Mouse (Mus musculus): ENCODE results near the gene Glra3. TPM values are rescaled to one million over a fixed set of nuclear protein-coding genes. Genes with fewer than 3 reads are reported as not detected.

Gene Glra3
- not detected in 2 replicates for polyA plus RNA-seq (2015; fragmentation: Nextera tagmentation; extraction: Ambion mirVana)

DNA sequence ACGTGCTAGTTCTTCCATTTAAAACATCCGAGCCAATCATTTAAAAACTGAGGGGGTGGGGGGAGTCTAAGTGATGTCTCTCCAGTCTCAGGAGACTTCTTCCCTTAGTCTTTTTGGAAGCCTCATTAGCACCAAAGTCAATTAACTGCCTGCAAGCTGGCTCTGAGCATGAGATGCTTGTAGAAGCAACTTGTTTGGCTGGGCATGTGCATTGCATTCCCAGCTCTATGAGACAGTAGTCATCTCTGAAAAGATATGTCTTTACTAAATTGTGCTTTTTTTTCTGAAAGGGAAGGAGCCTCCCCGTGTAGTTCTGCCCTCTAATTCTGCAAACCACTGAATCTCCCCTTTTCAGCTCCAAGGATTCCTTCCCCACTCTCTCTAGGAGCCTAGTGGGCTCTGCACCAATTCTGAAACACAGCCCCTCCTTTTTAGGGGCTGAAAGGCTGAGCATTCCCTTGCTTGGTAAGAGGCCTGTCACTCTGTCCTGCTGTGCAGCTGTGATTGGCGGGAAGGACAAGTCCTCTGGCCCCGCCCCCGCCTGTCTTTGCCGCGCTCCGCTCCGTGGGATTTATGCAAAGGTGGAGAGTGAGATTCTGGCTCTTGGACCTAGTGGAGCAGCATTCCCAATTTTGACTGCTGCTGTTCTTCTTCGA lies at the start of gene Glra3:
Gene Glra3, plus strand, starts transcription at position 591 of the 656 bp plus-strand sequence.
- Histone ChIP-seq H3K27ac (replicated peaks) (no peak within 1 kb of the TSS), H3K27me3 (no peaks in the 10 kb centered on the region), H3K9ac (no peak within 1 kb of the TSS), H3K4me3 (replicated peaks) (no peak within 1 kb of the TSS), H3K36me3 (replicated peaks) (no peaks in the 10 kb centered on the region), H3K9me3 (replicated peaks) (no peaks in the 10 kb centered on the region), H3K4me2 (no peak within 1 kb of the TSS), H3K4me1 (replicated peaks) (no peaks in the 10 kb centered on the region)
- WGBS (ENCODE audit: insufficient replicate concordance) = 16% methylated on average over 11 of the region's 11 CpGs
- no peak for ATAC-seq (ENCODE audit: insufficient read depth)

DNA sequence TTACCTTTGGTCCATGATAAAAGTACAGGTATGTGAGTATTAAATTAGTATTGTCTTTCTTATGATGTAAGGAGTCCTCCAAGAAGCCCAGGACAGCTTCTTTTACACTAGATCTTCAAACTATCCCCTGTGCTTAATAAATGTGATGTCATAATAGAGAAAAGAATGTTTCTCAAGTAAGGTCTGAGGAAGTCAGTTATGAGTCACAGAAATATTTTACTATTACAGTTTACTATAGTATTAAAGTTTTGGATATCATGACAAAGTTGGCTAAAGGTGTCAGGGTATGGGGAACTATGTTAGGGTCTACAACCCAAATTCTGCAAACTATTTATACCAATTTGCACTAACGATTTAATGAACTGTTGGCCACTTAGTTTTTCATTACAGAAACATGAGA lies 33.4 kb upstream of the Glra3 start, which contains the start of gene Adam29:
Gene Adam29, minus strand, starts transcription at position 101 of the 400 bp plus-strand sequence.
- Histone ChIP-seq H3K9me3 (replicated peaks) (no peaks in the 10 kb centered on the region), H3K4me2 (no peak within 1 kb of the TSS), H3K36me3 (replicated peaks) (no peaks in the 10 kb centered on the region), H3K4me1 (replicated peaks) (no peaks in the 10 kb centered on the region), H3K27me3 (no peaks in the 10 kb centered on the region), H3K27ac (replicated peaks) (no peak within 1 kb of the TSS), H3K4me3 (replicated peaks) (no peak within 1 kb of the TSS), H3K9ac (no peak within 1 kb of the TSS)
- WGBS (ENCODE audit: insufficient replicate concordance) = 67% methylated on average over 1 of the region's 1 CpGs
- no peak for ATAC-seq (ENCODE audit: insufficient read depth)

DNA sequence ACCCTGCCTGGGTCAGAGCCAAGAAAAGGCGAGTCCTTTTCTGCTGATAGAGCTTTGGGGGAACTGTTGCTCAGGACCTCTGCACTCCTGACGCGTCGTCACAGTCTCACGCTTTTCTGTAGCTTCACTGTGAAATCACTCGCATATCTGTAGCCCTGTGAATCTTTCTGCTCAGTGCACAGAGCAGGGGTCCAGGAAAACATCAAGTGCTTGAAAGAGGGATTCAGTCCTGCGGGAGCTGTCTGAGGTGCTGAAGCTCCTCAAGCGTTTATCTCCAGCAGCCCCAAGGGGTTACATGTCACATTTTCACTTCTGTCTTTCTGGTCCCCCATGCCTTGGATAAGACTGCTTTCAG lies 243 bp downstream of the Glra3 start:
- no peaks in the 10 kb centered on the region for H3K4me1 ChIP-seq (replicated peaks)
- H3K9me3 ChIP-seq (replicated peaks) = no peaks in the 10 kb centered on the region
- no peak overlapping the region for H3K27ac ChIP-seq (replicated peaks)
- WGBS (ENCODE audit: insufficient replicate concordance) = 3% methylated on average over 8 of the region's 8 CpGs
- H3K36me3 ChIP-seq (replicated peaks) = no peaks in the 10 kb centered on the region
- ATAC-seq (ENCODE audit: insufficient read depth) = no peak
- no peaks in the 10 kb centered on the region for H3K27me3 ChIP-seq
- H3K4me2 ChIP-seq = no peak overlapping the region
- H3K9ac ChIP-seq = no peak overlapping the region
- H3K4me3 ChIP-seq (replicated peaks) = no peak overlapping the region

DNA sequence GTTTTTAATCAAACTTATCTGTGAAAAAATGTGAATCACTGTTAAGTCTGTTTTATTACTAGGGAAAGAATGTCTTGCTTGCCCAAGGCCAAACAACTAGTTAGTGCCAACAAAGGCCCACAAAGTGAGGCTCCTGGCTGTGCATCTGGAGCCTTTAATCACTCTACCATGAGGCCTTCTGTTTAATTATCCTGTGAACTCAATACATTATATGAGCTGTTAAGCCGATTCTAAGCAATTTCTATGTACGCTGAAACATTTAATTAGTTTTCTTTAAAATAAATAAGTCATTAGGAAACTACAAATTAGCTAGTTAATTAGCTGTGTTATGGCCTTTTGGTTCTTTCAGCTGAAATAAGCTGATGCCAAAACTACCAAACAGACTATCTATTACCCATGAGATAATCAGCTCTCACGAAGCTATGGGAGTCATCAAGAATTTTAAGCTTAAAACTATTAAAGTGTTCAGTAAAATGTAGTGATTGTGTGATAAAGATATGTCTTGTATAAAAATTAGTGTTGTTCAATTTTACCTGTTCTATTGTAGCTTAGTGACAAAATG lies 24.6 kb downstream of the Glra3 start:
- 67% methylated on average over 3 of the region's 3 CpGs for WGBS (ENCODE audit: insufficient replicate concordance)
- H3K4me1 ChIP-seq (replicated peaks) = no peaks in the 10 kb centered on the region
- H3K9ac ChIP-seq = no peak overlapping the region
- no peaks in the 10 kb centered on the region for H3K9me3 ChIP-seq (replicated peaks)
- H3K27ac ChIP-seq (replicated peaks) = no peak overlapping the region
- H3K4me2 ChIP-seq = no peak overlapping the region
- no peak overlapping the region for H3K4me3 ChIP-seq (replicated peaks)
- H3K36me3 ChIP-seq (replicated peaks) = no peaks in the 10 kb centered on the region
- H3K27me3 ChIP-seq = no peaks in the 10 kb centered on the region
- ATAC-seq (ENCODE audit: insufficient read depth) = no peak

DNA sequence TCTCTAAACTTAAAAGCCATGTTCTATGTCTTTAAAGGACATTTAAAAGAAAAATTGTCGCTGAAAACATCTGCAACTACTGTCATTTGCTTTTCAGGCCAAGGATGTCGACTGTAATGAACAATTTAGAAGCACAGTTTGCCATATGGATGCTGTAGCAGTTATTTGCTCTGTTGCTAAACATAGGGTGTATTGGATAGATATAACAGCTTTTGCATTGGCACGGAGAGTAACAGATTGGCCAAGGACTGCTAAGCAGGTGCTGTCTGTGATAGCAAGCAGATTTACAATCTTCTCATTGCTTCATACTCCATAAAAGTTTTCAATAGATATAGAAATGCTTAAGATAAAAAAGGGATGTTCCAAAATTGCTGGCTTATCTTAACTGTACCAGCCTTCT lies 57.6 kb downstream of the Glra3 start:
- WGBS (ENCODE audit: insufficient replicate concordance) = 40% methylated on average over 3 of the region's 3 CpGs
- Histone ChIP-seq H3K27me3 (no peaks in the 10 kb centered on the region), H3K4me2 (no peak overlapping the region), H3K4me1 (replicated peaks) (no peaks in the 10 kb centered on the region), H3K9ac (no peak overlapping the region), H3K36me3 (replicated peaks) (no peaks in the 10 kb centered on the region), H3K4me3 (replicated peaks) (no peak overlapping the region), H3K9me3 (replicated peaks) (no peaks in the 10 kb centered on the region), H3K27ac (replicated peaks) (no peak overlapping the region)
- ATAC-seq (ENCODE audit: insufficient read depth) = no peak

DNA sequence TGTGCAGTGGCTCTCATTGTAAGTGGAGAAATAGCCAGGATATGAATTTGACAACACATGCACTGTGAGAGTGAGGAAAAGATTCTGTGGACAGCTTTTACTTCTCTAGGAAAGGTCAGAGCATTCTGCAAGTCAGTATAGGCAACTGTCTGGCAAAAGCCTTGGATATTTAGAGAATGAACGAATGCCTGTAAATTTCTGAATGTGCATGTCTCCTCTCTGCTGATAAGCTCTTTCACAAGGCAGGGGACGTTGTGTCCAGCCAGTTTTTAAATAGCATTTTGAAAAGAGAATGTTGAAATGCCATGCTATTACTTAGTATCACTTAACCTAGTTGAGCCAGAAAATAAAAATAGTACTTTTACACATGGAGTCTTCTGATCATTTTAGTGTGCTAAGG lies 114.1 kb downstream of the Glra3 start:
- no peak for ATAC-seq (ENCODE audit: insufficient read depth)
- 40% methylated on average over 2 of the region's 2 CpGs for WGBS (ENCODE audit: insufficient replicate concordance)
- Histone ChIP-seq H3K4me3 (replicated peaks) (no peak overlapping the region), H3K9me3 (replicated peaks) (no peaks in the 10 kb centered on the region), H3K4me2 (no peak overlapping the region), H3K4me1 (replicated peaks) (no peaks in the 10 kb centered on the region), H3K27me3 (no peaks in the 10 kb centered on the region), H3K27ac (replicated peaks) (no peak overlapping the region), H3K9ac (no peak overlapping the region), H3K36me3 (replicated peaks) (no peaks in the 10 kb centered on the region)

DNA sequence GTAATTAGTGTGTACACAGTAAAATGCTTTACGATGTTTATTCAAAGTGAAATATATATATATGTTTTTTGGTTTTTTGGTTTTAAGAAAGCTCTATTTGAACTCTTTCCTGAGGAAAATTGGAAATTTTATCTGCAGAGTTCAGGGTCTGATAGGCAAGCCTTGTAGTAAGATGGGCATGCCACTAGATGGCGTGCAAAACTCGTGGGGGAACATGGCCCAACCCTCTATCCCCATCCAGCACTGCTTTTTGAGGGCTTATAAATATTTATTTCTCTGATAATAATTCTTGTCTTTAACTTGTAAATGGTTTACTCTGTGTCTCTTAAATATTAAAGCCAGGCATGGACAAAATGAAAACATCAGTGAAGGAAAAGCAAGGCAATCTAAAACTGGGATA lies 122.8 kb downstream of the Glra3 start:
- ATAC-seq (ENCODE audit: insufficient read depth) = no peak
- Histone ChIP-seq H3K27me3 (no peaks in the 10 kb centered on the region), H3K27ac (replicated peaks) (no peak overlapping the region), H3K4me3 (replicated peaks) (no peak overlapping the region), H3K9me3 (replicated peaks) (no peaks in the 10 kb centered on the region), H3K9ac (no peak overlapping the region), H3K4me2 (no peak overlapping the region), H3K36me3 (replicated peaks) (no peaks in the 10 kb centered on the region), H3K4me1 (replicated peaks) (no peaks in the 10 kb centered on the region)
- WGBS (ENCODE audit: insufficient replicate concordance) = 15% methylated on average over 3 of the region's 3 CpGs

DNA sequence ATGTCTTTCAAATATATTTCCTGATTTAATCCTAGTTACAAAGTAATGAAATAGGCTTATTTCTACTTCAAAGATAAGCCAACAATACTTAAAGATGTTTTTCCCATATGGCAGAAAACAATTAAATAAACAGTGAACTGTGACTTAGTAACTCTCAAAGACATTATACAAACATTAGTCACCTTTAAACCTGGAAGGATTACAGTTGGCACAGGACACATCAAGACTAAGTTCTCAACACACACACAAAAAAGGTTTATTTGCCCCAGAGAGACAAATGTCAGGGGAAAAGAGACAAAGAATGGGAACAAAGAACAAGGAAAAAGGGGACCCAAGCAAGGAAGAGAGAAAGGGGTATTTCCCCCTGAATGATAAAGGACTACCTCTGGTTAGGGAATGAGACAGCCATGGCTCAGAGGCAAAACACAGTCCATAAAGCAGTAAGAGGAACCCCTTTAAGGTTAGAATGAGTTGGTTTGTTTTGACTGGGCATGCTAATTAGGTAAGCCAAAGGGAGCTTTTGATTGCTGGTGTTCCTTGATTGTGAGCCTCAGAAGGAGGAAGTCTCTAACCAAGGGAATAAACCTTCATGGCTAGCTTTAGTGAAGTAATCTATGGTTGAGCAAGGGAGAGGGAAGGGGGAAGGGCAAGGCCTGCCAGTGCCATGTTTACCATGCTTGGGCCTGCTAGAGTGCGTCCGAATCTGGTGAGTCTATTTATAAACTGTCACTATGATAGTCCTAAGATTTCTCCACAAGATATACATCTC lies 130.4 kb downstream of the Glra3 start:
- Histone ChIP-seq H3K36me3 (replicated peaks) (no peaks in the 10 kb centered on the region), H3K9me3 (replicated peaks) (no peaks in the 10 kb centered on the region), H3K4me1 (replicated peaks) (no peaks in the 10 kb centered on the region), H3K27ac (replicated peaks) (no peak overlapping the region), H3K4me2 (no peak overlapping the region), H3K4me3 (replicated peaks) (no peak overlapping the region), H3K27me3 (no peaks in the 10 kb centered on the region), H3K9ac (no peak overlapping the region)
- no peak for ATAC-seq (ENCODE audit: insufficient read depth)
- WGBS (ENCODE audit: insufficient replicate concordance) = 55% methylated on average over 2 of the region's 2 CpGs

DNA sequence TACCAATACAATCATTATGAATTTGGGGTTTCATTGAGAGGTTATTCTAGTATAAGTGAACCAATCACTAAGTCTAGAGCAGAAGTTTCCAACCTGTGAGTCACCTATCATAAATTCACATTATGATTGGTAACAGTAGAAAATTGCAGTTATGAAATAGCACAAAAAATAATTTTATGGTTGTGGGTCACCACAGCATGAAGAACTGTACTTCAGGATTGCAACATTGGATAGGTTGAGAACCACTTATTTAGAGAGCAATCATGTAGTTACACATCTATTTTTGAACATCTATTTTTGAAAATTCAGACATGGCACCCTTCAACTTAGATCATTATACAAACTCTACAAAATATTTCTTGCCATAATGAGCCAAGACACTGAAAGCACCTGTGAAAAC lies 143.4 kb downstream of the Glra3 start:
- H3K9me3 ChIP-seq (replicated peaks) = no peaks in the 10 kb centered on the region
- no peaks in the 10 kb centered on the region for H3K36me3 ChIP-seq (replicated peaks)
- ATAC-seq (ENCODE audit: insufficient read depth) = no peak
- no peak overlapping the region for H3K4me3 ChIP-seq (replicated peaks)
- H3K27me3 ChIP-seq = no peaks in the 10 kb centered on the region
- no peaks in the 10 kb centered on the region for H3K4me1 ChIP-seq (replicated peaks)
- H3K4me2 ChIP-seq = no peak overlapping the region
- H3K9ac ChIP-seq = no peak overlapping the region
- H3K27ac ChIP-seq (replicated peaks) = no peak overlapping the region

DNA sequence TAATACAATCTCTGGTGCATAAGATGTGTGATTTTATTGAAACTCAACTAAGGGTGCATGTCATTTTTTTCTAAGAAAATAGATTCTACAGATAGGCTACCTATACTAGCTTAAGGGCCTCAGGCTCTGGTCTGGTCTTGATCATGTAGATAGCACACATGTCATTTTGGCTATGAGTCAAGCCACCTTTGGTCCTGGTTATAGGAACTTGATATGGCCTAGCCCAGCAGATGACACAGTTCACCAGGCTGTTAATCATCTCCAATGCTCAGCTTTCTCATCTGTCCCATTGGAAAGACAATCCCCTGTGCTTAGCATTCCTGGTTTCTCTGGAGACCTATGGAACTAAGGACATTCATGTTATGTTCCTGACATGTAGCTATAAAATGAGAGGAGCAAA lies 154.1 kb downstream of the Glra3 start:
- Histone ChIP-seq H3K27me3 (no peaks in the 10 kb centered on the region), H3K9ac (no peak overlapping the region), H3K4me2 (no peak overlapping the region), H3K4me1 (replicated peaks) (no peaks in the 10 kb centered on the region), H3K4me3 (replicated peaks) (no peak overlapping the region), H3K9me3 (replicated peaks) (no peaks in the 10 kb centered on the region), H3K36me3 (replicated peaks) (no peaks in the 10 kb centered on the region), H3K27ac (replicated peaks) (no peak overlapping the region)
- ATAC-seq (ENCODE audit: insufficient read depth) = no peak

DNA sequence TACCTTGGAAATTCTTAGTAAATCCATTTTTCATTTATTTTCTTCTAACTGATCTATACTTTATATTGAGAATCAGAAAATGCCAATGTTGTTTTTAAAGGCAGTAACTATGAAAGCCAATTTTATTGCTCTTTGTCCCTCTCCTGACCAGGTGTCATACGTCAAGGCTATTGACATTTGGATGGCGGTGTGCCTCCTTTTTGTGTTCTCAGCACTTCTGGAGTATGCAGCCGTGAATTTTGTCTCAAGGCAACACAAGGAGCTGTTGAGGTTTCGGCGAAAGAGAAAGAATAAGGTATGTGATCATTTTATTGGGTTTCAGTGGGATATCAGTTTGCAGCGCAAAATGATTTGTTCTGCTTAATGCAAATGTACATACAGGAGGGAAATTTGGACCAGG lies 170.0 kb downstream of the Glra3 start:
- WGBS (ENCODE audit: insufficient replicate concordance) = 62% methylated on average over 6 of the region's 6 CpGs
- Histone ChIP-seq H3K4me3 (replicated peaks) (no peak overlapping the region), H3K27ac (replicated peaks) (no peak overlapping the region), H3K27me3 (no peaks in the 10 kb centered on the region), H3K4me2 (no peak overlapping the region), H3K9me3 (replicated peaks) (no peaks in the 10 kb centered on the region), H3K36me3 (replicated peaks) (no peaks in the 10 kb centered on the region), H3K4me1 (replicated peaks) (no peaks in the 10 kb centered on the region), H3K9ac (no peak overlapping the region)
- no peak for ATAC-seq (ENCODE audit: insufficient read depth)
